Mouse (Mus musculus): ENCODE data around the gene Phactr4. TPM values are rescaled to one million over a fixed set of nuclear protein-coding genes. Genes with fewer than 3 reads are reported as not detected.
"Not testable (repeated sequence)": the region's sequence is repeated elsewhere in the genome, so short reads cannot be mapped to it uniquely, and the experiment has no call there.

Gene Phactr4
- total RNA-seq (2021) = 10 to 100 TPM; 10.3 to 10.6 TPM
- long read RNA-seq, experiment 1, partial matches to known transcripts = 0 of 4 reads
- long read RNA-seq, experiment 1, other reads (novel, unspliced or antisense) = 4 of 4 reads
- long read RNA-seq, experiment 2, partial matches to known transcripts = 1 of 2 reads
- long read RNA-seq, experiment 2, other reads (novel, unspliced or antisense) = 1 of 2 reads

- DNase-seq = peak; percentile 98
These were observed at the start of gene Phactr4 for GRCm38 (mm10) chr4:132421923-132422782. TSS of gene Phactr4 (minus strand) at chr4:132422489.

DNA sequence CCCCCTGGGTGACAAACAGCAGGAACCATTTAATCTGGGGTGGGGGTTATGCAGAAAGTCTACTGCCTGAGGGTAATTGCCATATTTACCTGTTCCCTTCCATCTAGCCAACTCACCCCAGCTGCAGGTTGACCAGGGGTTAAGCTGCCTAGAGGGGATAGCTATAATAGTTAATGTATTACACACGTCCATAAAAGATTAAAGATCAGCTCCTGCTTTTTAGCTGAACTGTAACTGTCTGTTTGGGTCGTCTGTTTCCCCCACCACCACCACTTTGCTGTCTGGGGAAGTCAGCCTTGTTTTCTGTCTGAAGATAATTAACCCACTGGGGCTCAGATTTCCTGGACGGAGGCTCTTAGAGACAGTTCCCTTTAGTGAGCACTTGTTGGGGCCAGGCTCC is 47.6 kb upstream of the Phactr4 start:
- no peak for DNase-seq

GRCm38 (mm10) chr4:132464255-132464613 is 41.9 kb upstream of the Phactr4 start:
- no peak for DNase-seq

DNA sequence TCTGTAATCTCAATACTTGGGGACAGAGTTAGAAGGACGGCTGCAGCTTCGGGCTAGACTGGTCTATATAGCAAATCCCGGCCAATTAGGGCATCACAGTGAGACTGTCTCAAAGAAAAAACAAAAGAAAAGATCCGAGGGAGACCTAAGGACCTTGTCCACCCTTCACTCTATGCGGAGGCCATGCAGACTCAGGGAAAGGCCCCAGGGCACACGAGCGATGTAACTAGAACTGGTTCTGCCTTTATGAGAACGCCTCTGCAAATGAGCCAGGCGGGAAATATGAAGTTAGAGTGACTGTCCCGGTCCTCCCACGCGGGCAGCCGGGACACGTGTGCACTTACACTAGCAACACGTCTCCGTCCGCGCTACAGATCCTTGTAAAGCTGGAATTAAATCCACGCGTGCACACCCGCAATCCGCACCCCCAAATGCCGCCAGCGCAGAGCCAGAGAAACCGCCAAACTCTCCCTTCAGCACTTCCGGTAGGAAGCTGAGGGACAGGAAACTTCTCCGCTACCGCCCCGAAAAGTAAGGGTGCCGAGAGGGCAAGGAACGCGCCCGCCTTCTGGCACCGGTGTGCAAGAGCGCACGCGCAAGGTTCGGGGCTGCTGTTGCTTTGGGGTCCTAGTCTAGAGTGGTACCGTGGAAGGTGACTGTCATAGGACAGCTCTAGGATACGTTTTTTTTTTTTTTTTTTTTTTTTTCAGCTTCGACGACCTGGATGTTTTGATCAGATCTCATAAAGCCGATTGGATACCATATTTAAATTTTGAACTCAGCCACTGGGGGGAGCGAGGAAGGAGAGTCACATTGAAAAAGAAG is 41.4 kb upstream of the Phactr4 start, which contains the start of gene Med18:
Gene Med18 (minus strand): TSS at position 492 of the 825 bp plus-strand sequence.
- DNase-seq = peak; percentile 90

- DNase-seq = no peak
These were observed 40.5 kb upstream of the Phactr4 start for GRCm38 (mm10) chr4:132462836-132463235.

GRCm38 (mm10) chr4:132460225-132460624 is 37.9 kb upstream of the Phactr4 start:
- no peak for DNase-seq

GRCm38 (mm10) chr4:132455561-132455960 is 33.3 kb upstream of the Phactr4 start:
- DNase-seq = no peak

GRCm38 (mm10) chr4:132455146-132455545 is 32.9 kb upstream of the Phactr4 start:
- no peak for DNase-seq

DNA sequence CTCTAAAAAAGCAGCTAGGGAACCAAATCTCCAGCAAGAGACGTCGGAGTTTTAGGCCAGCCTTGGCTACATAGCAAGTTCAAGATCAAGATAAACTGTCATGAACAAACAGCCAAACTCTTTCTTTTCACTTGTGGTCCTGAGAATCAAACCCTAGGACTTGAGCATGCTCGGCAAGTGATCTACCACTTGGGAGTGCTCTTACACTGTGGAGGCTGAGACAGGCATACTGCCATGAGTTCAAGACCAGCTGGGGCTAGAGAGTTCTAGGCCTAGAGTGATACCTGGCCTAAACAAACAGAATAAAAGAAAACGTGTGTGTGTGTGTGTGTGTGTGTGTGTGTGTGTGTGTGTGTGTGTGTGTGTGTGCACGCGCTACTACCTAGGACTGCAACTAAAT is 31.9 kb upstream of the Phactr4 start:
- no peak for DNase-seq

DNA sequence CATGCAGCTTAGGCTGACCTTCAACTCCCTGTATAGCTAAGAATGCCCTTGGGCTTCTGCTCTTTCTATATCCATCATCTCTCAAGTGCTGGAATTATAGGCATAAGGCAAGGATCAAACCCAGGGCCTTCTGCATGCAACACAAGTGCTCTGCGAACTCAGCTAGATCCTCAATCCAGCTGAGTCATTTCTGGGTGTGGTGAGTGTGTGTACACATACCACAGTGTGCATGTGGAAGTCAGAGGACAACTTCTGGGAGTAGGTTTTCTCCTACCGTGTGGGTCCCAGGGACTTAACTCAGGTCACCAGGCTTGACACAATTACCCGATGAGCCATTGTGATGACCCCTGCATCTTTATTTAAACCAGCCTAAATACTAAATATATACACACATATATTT is 27.5 kb upstream of the Phactr4 start:
- DNase-seq = no peak

GRCm38 (mm10) chr4:132446105-132446504 is 23.8 kb upstream of the Phactr4 start:
- DNase-seq = no peak

GRCm38 (mm10) chr4:132444516-132444915 is 22.2 kb upstream of the Phactr4 start:
- no peak for DNase-seq

- no peak for DNase-seq
These were observed 15.6 kb upstream of the Phactr4 start for GRCm38 (mm10) chr4:132437857-132438256.

- DNase-seq = no peak
These were observed 10.6 kb upstream of the Phactr4 start for GRCm38 (mm10) chr4:132432717-132433372.

- DNase-seq = no peak
These were observed 5.8 kb upstream of the Phactr4 start for GRCm38 (mm10) chr4:132428022-132428542.

DNA sequence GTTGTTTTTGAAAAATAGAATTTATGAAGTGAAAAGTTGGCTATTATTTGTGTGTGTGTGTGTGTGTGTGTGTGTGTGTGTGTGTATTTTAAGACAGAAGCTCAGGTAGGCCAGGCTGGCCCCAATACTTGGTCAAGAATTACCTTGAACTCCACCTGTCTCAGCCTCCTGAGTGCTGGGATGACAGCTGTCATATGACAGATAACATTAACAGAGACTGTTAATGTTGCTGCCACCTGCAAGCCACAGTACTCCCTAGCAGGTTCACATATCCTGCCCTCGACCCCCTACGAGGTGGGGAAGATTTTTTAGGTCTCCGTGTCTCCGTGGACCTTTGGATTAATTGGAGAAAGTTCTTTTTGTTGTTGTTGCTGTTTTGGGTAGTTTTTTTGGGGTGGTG is 5.2 kb upstream of the Phactr4 start:
- DNase-seq = no peak

- DNase-seq = no peak
These were observed 3.7 kb upstream of the Phactr4 start for GRCm38 (mm10) chr4:132426021-132426420.

GRCm38 (mm10) chr4:132424765-132425164 is 2.5 kb upstream of the Phactr4 start:
- no peak for DNase-seq

GRCm38 (mm10) chr4:132421556-132421922 is 750 bp downstream of the Phactr4 start:
- no peak for DNase-seq

GRCm38 (mm10) chr4:132420471-132420870 is 1.8 kb downstream of the Phactr4 start:
- DNase-seq = no peak

DNA sequence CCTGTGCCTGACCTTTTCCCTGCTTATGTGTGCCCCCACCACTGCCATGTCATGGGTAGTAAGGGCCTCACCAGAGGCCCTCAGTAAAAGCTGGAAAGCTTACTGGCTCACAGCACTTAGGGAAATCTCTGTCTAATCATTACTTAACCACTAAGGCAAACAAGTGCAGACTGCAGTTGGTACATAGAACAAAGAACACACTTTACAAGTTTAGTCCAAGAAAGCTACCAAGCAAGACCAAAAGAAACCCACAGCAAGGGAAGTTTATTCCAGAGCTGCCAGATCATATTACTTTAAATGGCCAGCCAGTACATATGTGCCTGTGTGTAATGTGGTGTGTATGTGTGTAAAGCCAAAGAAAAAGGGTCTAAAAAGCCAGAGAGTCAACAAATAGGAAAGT is 6.3 kb downstream of the Phactr4 start:
- no peak for DNase-seq

GRCm38 (mm10) chr4:132413257-132413656 is 9.0 kb downstream of the Phactr4 start:
- not testable (repeated sequence) for DNase-seq
